Mouse (Mus musculus): ENCODE measurements around the gene Gm10964. TPM values are rescaled to one million over a fixed set of nuclear protein-coding genes. Genes with fewer than 3 reads are reported as not detected.

Gm10964 gene
- polyA plus RNA-seq, 1 experiment: not detected

- DNase-seq (ENCODE audit: extremely low spot score in 1 of 2, low spot score in 1 of 2): peak in 1 of 2 experiments; percentile 66
These were observed 5.1 kb upstream of the Gm10964 start for GRCm38 (mm10) chr3:103733799-103734695.

- DNase-seq (ENCODE audit: extremely low spot score in 1 of 2, low spot score in 1 of 2): no peak
These were observed 4.3 kb upstream of the Gm10964 start for GRCm38 (mm10) chr3:103734696-103735519.

DNA sequence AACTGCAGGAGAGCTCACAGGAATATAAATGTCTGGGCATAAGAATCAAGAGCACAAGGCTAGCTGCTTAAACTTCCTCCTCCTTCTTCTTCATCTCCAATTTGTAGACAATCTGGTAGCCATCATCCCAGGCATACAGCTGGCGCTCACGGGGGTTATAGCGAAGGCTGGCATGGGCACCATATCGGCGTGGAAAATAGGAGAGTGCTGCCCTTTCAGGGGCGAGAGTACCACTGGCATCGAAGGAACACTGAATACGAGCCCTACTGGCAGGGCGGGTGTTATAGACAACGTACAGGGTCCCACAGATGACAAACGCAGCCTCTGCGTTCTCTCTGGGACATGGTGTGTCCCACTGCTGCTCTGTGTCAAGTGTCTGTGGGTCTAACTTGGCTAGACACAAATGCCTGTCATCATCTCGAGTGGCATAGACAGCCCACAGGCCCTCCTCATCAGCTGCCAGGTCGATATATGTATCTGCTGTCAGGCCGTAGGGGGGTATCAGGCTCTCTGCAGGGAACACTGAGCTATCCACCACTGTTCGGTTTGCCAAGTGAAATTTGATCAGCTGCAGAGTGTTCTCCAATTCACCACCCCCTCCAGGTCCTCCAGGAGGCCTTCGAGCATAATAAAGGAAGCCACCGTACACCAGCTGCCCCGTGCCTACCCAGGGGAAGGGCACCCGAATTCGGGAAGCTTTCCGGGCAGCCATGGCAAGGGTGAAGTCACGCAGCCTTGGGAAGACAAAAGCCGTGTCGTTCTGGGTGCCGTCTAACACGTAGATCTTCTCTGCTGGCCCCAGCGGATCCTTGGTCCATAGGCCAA is 3.2 kb upstream of the Gm10964 start:
- DNase-seq (ENCODE audit: extremely low spot score in 1 of 2, low spot score in 1 of 2): no peak

DNA sequence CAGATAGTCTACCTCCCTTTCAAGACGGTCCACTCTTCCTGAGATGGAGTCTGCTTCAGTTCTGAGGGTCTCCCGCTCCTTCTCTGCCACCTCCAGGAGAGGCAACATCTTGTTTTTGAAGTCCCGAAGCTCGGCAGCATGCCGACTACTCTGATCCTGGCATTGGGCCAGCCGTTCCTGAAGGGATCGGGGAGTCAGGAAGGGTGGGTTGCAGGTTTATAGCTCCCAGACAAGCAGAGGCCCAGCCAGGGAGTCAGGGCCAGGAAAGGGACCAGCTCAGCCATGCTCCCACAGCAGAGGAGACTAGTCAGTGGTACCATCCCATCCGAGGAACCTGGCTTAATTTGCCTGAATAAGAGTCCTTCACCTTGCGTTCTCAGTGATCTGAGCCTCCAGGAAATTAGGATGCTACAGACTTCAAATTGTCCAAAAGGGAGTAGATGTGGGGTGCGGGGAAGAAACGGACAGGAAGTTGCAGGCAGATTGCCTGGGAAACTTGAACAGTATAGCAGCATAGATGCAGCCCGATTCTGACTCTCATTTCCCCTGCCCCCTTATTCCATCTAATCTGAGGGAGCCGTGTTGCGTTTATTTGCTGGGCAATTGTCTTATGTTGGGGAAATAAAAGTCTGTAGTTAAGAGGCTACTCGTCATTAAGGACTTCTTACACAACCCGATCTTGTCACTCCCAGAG is 2.0 kb upstream of the Gm10964 start:
- no peak for DNase-seq (ENCODE audit: extremely low spot score in 1 of 2, low spot score in 1 of 2)

DNA sequence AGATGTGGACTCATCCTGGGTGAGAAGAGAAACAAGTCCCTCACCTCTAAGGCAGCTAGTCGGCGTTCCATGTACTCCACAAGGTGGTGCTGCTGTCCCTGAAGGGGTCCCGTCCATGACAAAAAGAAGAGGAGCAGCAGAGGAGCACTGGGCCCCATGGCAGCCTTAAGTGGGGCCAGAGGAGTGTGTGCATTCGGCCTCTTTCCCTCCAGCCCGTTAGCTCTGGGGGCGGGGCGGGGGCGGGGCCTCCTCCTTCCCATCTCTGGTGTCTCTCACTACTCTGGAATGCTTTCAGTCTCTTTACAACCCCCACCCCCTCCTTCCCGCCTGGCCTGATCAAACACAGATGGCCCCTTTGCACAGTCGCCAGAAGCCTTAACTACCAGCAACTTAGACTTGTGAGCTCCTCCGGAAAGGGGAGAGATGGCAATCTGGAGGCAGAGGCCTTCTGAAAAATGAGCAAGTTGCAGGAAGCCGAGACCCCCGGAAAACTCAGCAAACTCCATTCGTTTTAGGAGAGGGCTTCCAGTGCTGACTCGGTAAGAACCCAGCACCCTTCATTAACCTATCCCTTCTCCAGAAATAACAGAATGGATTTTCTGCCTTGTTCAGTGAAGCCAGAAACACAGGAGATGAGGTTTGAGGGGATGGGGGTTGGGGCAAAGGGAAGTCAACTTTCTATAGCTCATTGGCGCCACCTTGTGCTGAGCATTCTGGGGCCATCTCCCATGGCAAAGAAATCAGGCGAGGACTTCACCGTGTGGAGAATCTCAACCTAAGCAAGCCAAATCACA is 1.2 kb upstream of the Gm10964 start, which contains the start of gene Olfml3:
Olfml3 (minus strand) TSS at position 224 of the 794 bp plus-strand sequence.
- DNase-seq (ENCODE audit: extremely low spot score in 1 of 2, low spot score in 1 of 2): peak; percentile 88 to 98

DNA sequence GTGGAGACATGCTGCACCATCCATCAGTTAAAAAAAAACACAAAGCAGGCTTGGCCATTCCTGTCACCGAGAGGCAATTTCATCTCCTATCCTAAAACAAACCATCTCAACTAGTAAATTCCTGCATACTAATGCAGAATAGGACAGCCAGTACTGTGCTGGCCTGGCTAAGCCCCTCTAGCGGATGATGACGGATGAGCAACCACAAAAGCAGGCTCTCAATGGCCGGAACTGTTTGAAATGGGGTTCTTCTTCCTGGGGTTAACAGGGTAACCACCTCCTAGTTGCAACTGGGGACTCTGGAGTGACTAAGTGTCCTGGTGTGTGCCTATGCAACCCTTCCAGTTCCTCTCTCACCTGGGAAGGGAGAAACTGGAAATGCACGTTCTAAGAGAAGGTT is 1.2 kb downstream of the Gm10964 start:
- DNase-seq (ENCODE audit: extremely low spot score in 1 of 2, low spot score in 1 of 2): no peak

DNA sequence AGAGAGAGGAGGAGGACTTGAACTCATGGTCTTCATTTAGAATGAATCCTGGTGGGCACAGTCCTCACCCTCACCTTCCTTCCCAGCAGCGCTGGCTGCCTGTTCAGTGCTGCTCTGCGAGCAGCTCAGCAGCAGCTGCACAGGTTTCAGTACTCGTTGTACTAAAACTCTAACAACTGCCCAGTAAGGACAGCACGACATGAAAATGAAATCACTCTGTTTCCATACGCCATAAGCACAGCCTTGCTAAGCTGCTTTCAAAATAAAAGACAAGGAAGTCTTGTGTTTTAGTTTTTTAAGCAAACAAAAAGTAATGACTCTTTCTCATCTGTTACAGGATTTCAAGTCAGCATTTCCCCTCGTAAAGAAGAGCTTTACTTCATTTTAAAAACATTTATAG is 4.0 kb downstream of the Gm10964 start:
- no peak for DNase-seq (ENCODE audit: extremely low spot score in 1 of 2, low spot score in 1 of 2)

DNA sequence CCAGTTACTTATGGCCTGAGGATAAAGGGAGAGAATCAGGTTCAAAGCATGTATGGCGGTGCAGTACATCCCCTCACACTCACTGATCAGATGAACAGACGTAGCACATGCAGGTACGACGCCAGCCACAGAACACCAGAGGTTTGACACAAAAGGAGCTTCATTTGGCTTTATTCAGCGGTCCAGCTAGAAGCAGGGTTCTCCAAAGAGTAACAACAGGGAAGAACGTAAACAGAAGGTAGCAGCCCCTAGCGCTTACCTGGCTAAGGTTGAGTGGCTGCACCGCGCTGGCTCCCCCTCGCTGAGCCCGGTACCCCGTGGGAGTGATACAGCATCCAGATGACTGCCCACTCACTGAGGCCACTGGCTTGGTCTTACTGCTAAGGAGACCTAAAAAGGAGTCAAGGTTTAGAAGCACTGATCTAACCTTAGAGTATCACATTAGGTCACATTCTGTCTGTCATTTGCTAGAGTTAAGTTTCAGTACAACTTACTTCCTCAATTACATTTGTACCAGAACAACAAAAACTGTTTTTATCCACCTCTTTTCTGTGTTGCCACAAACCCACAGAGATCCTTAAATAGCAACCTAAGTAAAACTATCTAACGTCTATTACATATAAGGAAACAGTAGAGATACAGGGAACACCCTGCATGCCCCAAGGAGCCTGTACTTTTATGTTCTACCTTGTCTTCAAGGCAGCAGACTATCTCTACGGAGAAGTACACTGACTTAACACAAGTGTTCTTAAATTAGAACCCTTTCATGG is 6.0 kb downstream of the Gm10964 start:
- DNase-seq (ENCODE audit: extremely low spot score in 1 of 2, low spot score in 1 of 2): no peak

DNA sequence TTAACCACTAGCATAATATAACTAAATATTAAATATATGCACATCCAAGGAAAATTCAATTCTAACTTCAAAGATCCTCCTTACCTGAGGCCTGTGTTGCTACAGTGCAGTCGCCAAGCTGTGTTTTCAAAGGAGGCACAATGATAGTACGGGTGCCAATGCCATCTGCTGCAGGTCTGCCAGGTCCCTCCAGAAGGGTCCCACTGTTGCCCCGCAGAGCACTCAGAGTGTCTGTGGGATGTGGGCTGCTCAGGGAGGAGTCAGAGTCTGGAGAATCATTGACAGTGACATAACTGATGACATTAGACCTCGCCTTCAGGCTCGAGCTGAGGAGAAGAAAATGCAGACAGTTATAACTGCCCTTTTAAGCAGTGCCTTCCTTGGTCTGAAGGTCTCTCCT is 7.5 kb downstream of the Gm10964 start:
- DNase-seq (ENCODE audit: extremely low spot score in 1 of 2, low spot score in 1 of 2): no peak

- DNase-seq (ENCODE audit: extremely low spot score in 1 of 2, low spot score in 1 of 2): peak in 1 of 2 experiments; percentile 42
These were observed 12.4 kb downstream of the Gm10964 start for GRCm38 (mm10) chr3:103751558-103751957.

GRCm38 (mm10) chr3:103755351-103755750 is 16.2 kb downstream of the Gm10964 start:
- DNase-seq (ENCODE audit: extremely low spot score in 1 of 2, low spot score in 1 of 2): no peak

DNA sequence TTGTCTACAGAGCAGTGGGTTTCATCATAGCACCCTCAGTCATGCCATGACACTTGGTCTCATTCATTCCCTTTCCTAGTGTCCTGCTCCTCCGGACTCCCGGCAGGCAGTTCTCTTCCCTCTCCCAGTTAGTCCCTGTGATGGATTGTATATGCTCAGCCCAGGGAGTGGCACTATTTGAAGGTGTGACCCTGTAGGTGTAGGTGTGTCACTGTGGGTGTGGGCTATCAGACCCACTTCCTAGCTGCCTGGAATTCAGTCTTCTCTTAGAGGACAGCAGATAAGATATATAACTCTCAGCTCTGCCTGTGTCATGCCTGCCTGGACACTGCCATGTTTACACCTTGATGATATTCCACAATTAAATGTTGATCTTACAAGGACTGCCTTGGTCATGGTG is 17.8 kb downstream of the Gm10964 start:
- DNase-seq (ENCODE audit: extremely low spot score in 1 of 2, low spot score in 1 of 2): no peak

GRCm38 (mm10) chr3:103758456-103758855 is 19.3 kb downstream of the Gm10964 start:
- DNase-seq (ENCODE audit: extremely low spot score in 1 of 2, low spot score in 1 of 2): no peak

GRCm38 (mm10) chr3:103759261-103759970 is 20.2 kb downstream of the Gm10964 start:
- DNase-seq (ENCODE audit: extremely low spot score in 1 of 2, low spot score in 1 of 2): no peak

- DNase-seq (ENCODE audit: extremely low spot score in 1 of 2, low spot score in 1 of 2): no peak
These were observed 27.6 kb downstream of the Gm10964 start for GRCm38 (mm10) chr3:103766789-103767188.

DNA sequence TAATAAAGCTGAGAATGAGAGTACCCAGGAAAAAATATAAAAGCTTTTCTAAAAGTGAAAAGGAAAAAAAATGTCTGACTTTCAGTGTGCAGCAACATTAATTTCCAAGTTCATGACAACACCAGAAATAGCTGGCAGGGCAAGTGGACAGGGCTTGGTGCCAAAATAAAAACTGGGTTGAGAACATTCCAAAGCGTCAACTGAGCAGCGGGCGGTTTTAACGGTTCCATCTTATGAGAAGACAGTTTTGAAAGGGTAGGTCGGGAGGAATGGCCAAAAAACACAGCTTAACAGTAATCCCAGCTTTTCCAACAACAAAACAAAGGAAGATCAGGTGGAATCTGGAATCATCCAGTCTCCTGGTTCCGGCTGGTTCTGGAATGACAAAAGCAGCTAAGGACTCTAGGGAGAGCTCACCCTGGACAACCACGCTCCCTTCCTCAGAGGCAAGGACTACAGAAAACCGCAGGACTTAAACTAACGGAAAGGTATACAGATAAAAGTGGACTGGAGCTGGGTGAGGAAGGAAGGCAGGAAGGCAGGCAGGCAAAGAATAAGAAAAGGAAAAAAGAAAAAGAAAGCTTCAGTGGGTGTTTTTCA is 32.5 kb downstream of the Gm10964 start:
- DNase-seq (ENCODE audit: extremely low spot score in 1 of 2, low spot score in 1 of 2): peak in 1 of 2 experiments; percentile 48

- DNase-seq (ENCODE audit: extremely low spot score in 1 of 2, low spot score in 1 of 2): no peak
These were observed 33.7 kb downstream of the Gm10964 start for GRCm38 (mm10) chr3:103772846-103773245.
